Mouse (Mus musculus) erythroblast, embryonic 14.5 days (primary cell): Measurements from ENCODE around the gene D16Ertd472e.

ENCODE experiments used
- GATA1 ChIP-seq: IDR thresholded peaks from 2 replicates; pipeline ENCODE4 v1.6.1; 2012; ENCODE audit warnings: low read length, inconsistent platforms, mixed read lengths
- TAL1 ChIP-seq: IDR thresholded peaks from 3 replicates; pipeline ENCODE4 v1.6.1; 2012; ENCODE audit warnings: low read length, inconsistent platforms, mixed read lengths

DNA sequence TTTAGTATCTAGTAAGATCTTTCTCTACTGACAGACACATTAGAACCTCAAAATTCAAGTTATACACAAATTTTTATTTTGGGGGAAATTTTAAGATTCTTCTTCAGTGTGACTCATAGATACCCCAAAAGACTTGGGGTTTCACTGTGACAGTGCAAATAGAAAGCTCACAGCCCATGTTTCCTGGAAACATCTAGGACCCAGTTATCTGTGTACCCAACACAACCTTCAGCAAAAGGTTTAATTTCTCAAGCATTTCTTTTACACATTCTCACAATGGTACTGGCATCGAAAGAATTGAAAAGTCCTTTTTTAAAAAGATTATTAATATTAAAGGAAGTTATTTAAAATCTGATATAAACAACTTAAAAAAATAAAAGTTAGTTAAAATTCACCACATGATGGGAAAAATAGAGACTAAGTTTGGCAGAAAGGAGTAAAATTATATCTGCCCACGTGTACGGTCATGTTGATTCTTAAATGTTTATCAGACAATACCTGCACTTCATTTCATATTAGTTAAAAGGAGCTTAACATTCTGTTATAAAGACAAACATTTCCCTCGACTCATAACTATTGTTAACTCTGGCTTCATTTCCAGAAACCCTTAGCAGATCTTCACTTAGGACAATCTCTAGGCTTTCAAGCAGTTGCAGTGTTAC is 1.2 kb downstream of the D16Ertd472e start:
- TF ChIP-seq TAL1 (no peak), GATA1 (no peak)
